Mouse (Mus musculus) layer of hippocampus, adult 9-11 months (tissue): ENCODE measurements at regions not wholly inside any gene's neighbourhood (a gene's known extent, or its start where the extent isn't known, plus 50 kb on each side); places are given as distances from the start of the nearest gene placed in this dataset.
A peak's percentile ranks its signal among the peaks of the same experiment; 100 is the strongest.

Source experiments
- DNase-seq: peaks from one replicate; pipeline ENCODE4 v3.0.0; 2022

GRCm38 (mm10) chr5:90164434-90164833 is 59.4 kb downstream of the Cox18 start:
- DNase-seq: no peak

- DNase-seq: no peak
Observed at GRCm38 (mm10) chr5:90163033-90163859, 60.6 kb downstream of the Cox18 start.

- no peak for DNase-seq
Observed at GRCm38 (mm10) chr5:90160281-90160680, 63.5 kb downstream of the Cox18 start.

DNA sequence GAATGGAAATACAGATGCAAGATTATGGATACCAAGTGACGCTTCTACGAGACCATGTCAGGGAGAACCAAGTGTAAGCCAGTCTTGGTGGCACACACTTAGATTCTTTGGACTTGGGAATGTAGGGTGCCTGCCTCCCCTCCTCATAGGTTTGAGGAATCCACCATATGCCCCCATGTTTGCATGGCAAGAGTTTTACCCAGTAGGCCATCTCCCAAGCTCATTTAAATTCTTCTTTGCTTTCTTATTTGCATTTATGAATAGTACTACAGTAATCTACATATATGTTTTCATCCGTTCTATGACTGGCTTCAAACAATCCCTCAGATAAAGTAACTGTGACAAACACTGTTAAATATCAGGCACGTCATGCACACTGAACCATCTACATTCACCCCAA is 67.3 kb downstream of the Cox18 start:
- DNase-seq: no peak

GRCm38 (mm10) chr5:90149611-90150532 is 73.9 kb downstream of the Cox18 start:
- DNase-seq: no peak

GRCm38 (mm10) chr5:90135971-90136370 is 87.8 kb downstream of the Cox18 start:
- no peak for DNase-seq

DNA sequence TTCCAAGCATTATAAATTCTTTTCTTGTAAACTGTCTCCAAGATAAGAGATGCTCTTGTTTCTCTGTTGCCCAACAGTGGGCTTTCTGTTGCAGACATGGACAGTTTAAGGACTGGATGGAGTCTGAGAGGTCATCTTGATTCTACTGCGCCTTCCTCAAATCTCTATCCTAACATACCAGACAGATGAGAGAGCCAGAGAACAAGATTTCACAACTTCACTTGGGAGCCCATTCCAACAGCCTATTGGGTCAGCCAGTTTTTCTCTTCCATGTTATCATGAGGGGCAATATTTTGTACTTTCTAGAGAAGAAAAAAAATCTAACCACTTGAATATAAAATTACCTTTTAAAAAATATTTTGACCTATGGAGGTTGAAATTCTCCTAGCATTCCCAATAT is 116.8 kb downstream of the Cox18 start:
- no peak for DNase-seq

GRCm38 (mm10) chr5:90104672-90105071 is 119.1 kb downstream of the Cox18 start:
- DNase-seq: no peak

GRCm38 (mm10) chr5:90088541-90088940 is 135.3 kb downstream of the Cox18 start:
- DNase-seq: no peak

- DNase-seq: no peak
Observed at GRCm38 (mm10) chr5:90086491-90086890, 137.3 kb downstream of the Cox18 start.

GRCm38 (mm10) chr5:90077025-90077536 is 146.7 kb downstream of the Cox18 start:
- no peak for DNase-seq

GRCm38 (mm10) chr5:90075629-90076349 is 148.0 kb downstream of the Cox18 start:
- no peak for DNase-seq

- DNase-seq: no peak
Observed at GRCm38 (mm10) chr5:90071806-90072205, 152.0 kb downstream of the Cox18 start.

- DNase-seq: no peak
Observed at GRCm38 (mm10) chr5:90068601-90069000, 155.2 kb downstream of the Cox18 start.

DNA sequence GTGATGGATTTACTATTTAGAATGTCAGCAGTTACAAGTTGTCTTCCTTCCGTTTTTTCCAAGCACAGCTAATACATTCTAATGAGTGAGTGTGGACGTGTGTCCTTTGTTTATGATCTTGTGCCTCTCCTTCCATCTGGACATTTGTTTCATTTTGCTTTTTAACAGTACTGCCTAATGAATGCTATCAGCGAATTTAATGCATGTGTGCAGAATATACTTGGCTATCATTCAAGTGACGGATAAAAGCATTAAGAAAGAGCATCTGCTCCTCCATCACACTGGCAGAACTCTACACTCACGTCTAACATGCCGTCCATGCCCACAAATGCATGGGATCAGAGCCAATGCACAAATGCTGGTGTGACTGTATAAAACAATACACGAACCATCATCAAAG is 156.0 kb downstream of the Cox18 start:
- no peak for DNase-seq

DNA sequence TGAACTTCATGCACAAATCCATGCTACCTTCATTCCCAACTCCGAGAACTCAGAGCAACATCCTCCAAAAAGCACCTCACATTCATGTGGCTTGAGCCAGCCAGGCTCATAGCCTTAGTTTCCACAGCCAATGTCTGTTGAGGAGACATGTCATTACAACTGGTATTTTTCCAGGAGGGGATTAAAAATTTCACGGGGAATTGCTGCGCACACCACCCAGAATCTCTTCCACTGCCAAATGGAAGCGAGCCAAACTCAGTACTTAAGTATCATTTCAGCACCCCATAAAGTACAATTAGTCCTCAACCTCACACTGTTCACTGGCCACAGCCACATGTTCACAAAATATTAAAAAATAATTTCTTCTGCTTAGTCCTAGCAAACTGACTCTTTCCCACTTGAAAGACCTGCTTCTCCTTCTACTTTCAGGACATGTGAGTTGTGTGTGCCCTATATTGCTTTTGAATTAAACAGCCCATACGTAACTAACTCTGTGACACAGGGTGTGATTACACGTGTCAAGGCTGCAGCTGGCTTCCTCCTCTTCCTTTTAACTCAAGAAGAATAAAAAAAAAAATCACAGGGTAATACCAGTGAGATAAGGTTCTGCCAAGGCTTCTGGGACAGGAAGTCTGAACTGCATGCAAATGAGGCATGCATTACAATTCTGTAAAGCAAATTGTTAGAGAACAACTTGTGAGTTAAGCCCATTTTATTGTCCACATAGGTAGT is 157.8 kb downstream of the Cox18 start:
- DNase-seq: no peak

DNA sequence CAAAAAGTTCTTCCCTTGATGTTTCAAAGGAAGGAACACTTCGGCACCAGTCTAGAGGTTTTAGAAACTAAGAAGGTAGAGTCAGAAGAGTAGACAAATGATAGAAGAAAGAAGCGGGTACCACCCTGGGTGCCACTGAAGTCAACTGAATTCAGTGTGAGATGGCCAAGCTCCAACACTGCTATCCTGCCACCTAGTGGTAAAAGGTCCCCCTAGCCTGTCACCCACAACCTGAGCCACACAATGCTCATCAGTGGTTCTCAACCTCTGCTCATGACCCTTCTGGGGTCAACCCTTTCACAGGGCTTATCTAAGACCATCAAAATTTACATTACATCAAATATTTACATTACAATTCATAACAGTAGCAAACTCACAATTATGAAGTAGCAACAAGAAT is 168.1 kb downstream of the Cox18 start:
- DNase-seq: no peak

GRCm38 (mm10) chr5:90052516-90052915 is 169.4 kb upstream of the Adamts3 start:
- DNase-seq: no peak

- no peak for DNase-seq
Observed at GRCm38 (mm10) chr5:90049856-90050255, 166.7 kb upstream of the Adamts3 start.

DNA sequence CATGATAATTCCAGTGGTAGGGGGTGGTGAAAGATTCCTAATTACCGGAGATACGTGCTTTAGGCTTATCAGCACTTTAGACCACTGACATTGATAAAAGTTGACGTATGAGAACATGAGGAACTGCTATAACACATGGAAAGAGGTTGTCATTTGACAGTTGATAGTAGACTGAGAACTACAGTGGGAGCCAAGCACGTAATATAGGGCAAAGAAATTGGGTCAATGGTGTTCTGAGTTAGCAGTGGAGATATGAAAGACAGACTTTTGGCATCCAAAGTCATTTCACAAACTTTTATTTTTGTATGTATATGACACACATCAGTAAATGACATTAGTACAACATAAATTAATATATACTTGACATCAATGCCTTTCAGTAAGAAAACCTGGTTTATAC is 159.6 kb upstream of the Adamts3 start:
- no peak for DNase-seq

- peak; percentile 86 for DNase-seq
Observed at GRCm38 (mm10) chr5:90033103-90033502, 150.0 kb upstream of the Adamts3 start.

DNA sequence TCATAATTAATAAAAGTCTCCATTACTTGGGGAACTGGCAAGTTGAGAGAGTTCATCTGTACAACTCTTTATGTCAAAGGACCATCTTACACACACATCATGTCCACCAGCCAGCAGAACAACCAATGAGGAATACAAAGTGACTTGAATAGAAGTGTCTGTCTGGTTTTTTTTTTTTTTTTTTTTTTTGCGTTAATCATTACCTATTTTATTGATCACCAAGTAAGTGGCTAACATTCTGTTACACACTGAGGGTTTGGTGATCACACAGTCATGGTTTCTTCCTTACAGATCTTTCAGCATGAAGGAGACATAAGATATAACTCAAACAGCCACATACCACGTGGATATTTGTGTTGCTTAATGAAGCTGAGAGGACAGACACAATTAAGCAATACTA is 147.6 kb upstream of the Adamts3 start:
- no peak for DNase-seq
